Mouse (Mus musculus): ENCODE data around the gene Ybx2.

- TF ChIP-seq CTCF (IDR thresholded peaks at IDR 0.05; ENCODE audit: extremely low read depth, insufficient read depth, low read length) (no peak), POLR2A (IDR thresholded peaks at IDR 0.05; ENCODE audit: extremely low read depth, insufficient read depth, low read length) (no peak)
Observed at GRCm38 (mm10) chr11:69940962-69941361, 5.4 kb downstream of the Ybx2 start.
